Mouse (Mus musculus) bone marrow, adult 2 months (tissue): ENCODE results near the gene Slc26a10.

Experiments used
- CTCF ChIP-seq: fragments of 200-500 bp; IDR thresholded peaks from 2 replicates; pipeline ENCODE4 v1.5.1; 2011; ENCODE audit warnings: low read length, control low read depth; ENCODE audit not compliant: control insufficient read depth, insufficient read depth
- POLR2A ChIP-seq: fragments of 200-500 bp; IDR thresholded peaks from 2 replicates; pipeline ENCODE4 v1.6.1; 2011; ENCODE audit warnings: low read depth, mild to moderate bottlenecking, control low read depth, low read length, borderline replicate concordance; ENCODE audit not compliant: control insufficient read depth

- TF ChIP-seq CTCF (no peak), POLR2A (no peak)
These were observed 1.1 kb upstream of the Slc26a10 start for GRCm38 (mm10) chr10:127181566-127181965.
